Comparison of ENCODE assay signal across 9 mouse cellular contexts in genomic region chr7:88027411-88028132, GRCm38 (mm10).
A peak's percentile ranks its signal among the peaks of the same experiment; 100 is the strongest.
DNase-seq lines count a peak whose midpoint lies in the region; ATAC-seq and TF ChIP-seq lines count a peak whose summit lies in the region.
"Had no signal": no experiment of that assay in that cellular context is flagged by ENCODE, and none has a peak within 500 bp of the region (broad histone marks: within the 10 kb centered on the region; RNA-seq: fewer than 3 reads in every experiment).

No protein-coding gene starts in this region.

- no peak for TF ChIP-seq POLR2A in kidney, adult 2 months (IDR thresholded peaks at IDR 0.05; ENCODE audit: low read depth, low read length)

- H3K27me3 ChIP-seq in kidney, adult 2 months (replicated peaks; ENCODE audit: control insufficient read depth, insufficient read depth, low read length): no peaks in the 10 kb centered on the region
- H3K27me3 ChIP-seq: heart, embryonic 15.5 days had no signal

- peak; percentile 1 for DNase-seq in kidney, adult 2 months
- DNase-seq in kidney, postnatal 14 days: no peak
- DNase-seq in fibroblast of lung, adult 2 months (ENCODE audit: low read depth): peak; percentile 2
- peak; percentile 23 to 28 for DNase-seq in layer of hippocampus, postnatal 10 days (ENCODE audit: low spot score in 2 of 2)
- peak; percentile 23 to 78 for DNase-seq in lung, postnatal 4 days
- DNase-seq in cerebellum, adult 18-20 months: no peak

- no peaks in the 10 kb centered on the region for H3K4me1 ChIP-seq in kidney, adult 2 months (ENCODE audit: control insufficient read depth, insufficient read depth, low read length)
- H3K4me1 ChIP-seq: heart, embryonic 15.5 days; midbrain, embryonic 10.5 days had no signal

- no peaks in the 10 kb centered on the region for H3K36me3 ChIP-seq in kidney, adult 2 months (ENCODE audit: control insufficient read depth, insufficient read depth, low read length)
- H3K36me3 ChIP-seq: heart, embryonic 15.5 days; midbrain, embryonic 10.5 days had no signal

- WGBS in kidney, adult 2 months: 60% methylated on average over 3 of the region's 3 CpGs

- no peak for ATAC-seq in CD4-positive, CD25-positive, alpha-beta regulatory T cell, adult 4 months

- no peak overlapping the region for H3K27ac ChIP-seq in kidney, adult 2 months (ENCODE audit: insufficient read depth, low read depth, low read length)
- H3K27ac ChIP-seq: heart, embryonic 15.5 days; midbrain, embryonic 10.5 days had no signal

- TF ChIP-seq CTCF in kidney, adult 2 months (conservative IDR thresholded peaks at IDR 0.05; ENCODE audit: insufficient read depth, insufficient read length, low read depth, low read length): no peak

- no peak overlapping the region for H3K4me3 ChIP-seq in kidney, adult 2 months (ENCODE audit: insufficient read depth, low read depth, low read length)
- H3K4me3 ChIP-seq: heart, embryonic 15.5 days; midbrain, embryonic 10.5 days had no signal

Comparison
In these comparisons a context has a peak if more than half of its experiments do, and no peak if none do; other contexts are left out.
1. DNase-seq: peak in kidney, adult 2 months (single experiment), fibroblast of lung, adult 2 months (single experiment), layer of hippocampus, postnatal 10 days (2 of 2) and lung, postnatal 4 days (2 of 2); none in kidney, postnatal 14 days (single experiment) and cerebellum, adult 18-20 months (0 of 2).